Mouse (Mus musculus): ENCODE data around the gene Hdhd5.

Hdhd5 gene

GRCm38 (mm10) chr6:120532594-120532993 is 1.5 kb upstream of the Hdhd5 start:
- no peak for DNase-seq (ENCODE audit: low read depth, low spot score)

- DNase-seq (ENCODE audit: low read depth, low spot score), result no peak
These were observed 2.0 kb downstream of the Hdhd5 start for GRCm38 (mm10) chr6:120529123-120529522.

- DNase-seq (ENCODE audit: low read depth, low spot score), result no peak
These were observed 6.3 kb downstream of the Hdhd5 start for GRCm38 (mm10) chr6:120524796-120525195.

- no peak for DNase-seq (ENCODE audit: low read depth, low spot score)
These were observed 11.5 kb downstream of the Hdhd5 start for GRCm38 (mm10) chr6:120519647-120520046.

GRCm38 (mm10) chr6:120517311-120517710 is 13.8 kb downstream of the Hdhd5 start:
- no peak for DNase-seq (ENCODE audit: low read depth, low spot score)

GRCm38 (mm10) chr6:120516879-120517278 is 14.2 kb downstream of the Hdhd5 start:
- DNase-seq (ENCODE audit: low read depth, low spot score), result no peak

GRCm38 (mm10) chr6:120516422-120516821 is 14.7 kb downstream of the Hdhd5 start:
- DNase-seq (ENCODE audit: low read depth, low spot score), result no peak

GRCm38 (mm10) chr6:120511212-120511611 is 19.9 kb downstream of the Hdhd5 start:
- no peak for DNase-seq (ENCODE audit: low read depth, low spot score)

GRCm38 (mm10) chr6:120510425-120510824 is 20.7 kb downstream of the Hdhd5 start:
- no peak for DNase-seq (ENCODE audit: low read depth, low spot score)

- DNase-seq (ENCODE audit: low read depth, low spot score), result no peak
These were observed 21.1 kb downstream of the Hdhd5 start for GRCm38 (mm10) chr6:120509975-120510374.

GRCm38 (mm10) chr6:120508645-120509044 is 22.5 kb downstream of the Hdhd5 start:
- no peak for DNase-seq (ENCODE audit: low read depth, low spot score)

- no peak for DNase-seq (ENCODE audit: low read depth, low spot score)
These were observed 25.6 kb downstream of the Hdhd5 start for GRCm38 (mm10) chr6:120505531-120505930.

- DNase-seq (ENCODE audit: low read depth, low spot score), result no peak
These were observed 27.1 kb downstream of the Hdhd5 start for GRCm38 (mm10) chr6:120504051-120504450.

GRCm38 (mm10) chr6:120496544-120496943 is 34.6 kb downstream of the Hdhd5 start:
- no peak for DNase-seq (ENCODE audit: low read depth, low spot score)

- DNase-seq (ENCODE audit: low read depth, low spot score), result peak; percentile 68
These were observed 37.5 kb downstream of the Hdhd5 start, which contains the start of gene Tmem121b for GRCm38 (mm10) chr6:120493374-120494181. Gene Tmem121b (minus strand): TSS chr6:120493807.

GRCm38 (mm10) chr6:120492499-120493373 is 38.4 kb downstream of the Hdhd5 start:
- DNase-seq (ENCODE audit: low read depth, low spot score), result no peak

- DNase-seq (ENCODE audit: low read depth, low spot score), result no peak
These were observed 39.1 kb downstream of the Hdhd5 start for GRCm38 (mm10) chr6:120491862-120492498.

GRCm38 (mm10) chr6:120491064-120491463 is 40.1 kb downstream of the Hdhd5 start:
- no peak for DNase-seq (ENCODE audit: low read depth, low spot score)

GRCm38 (mm10) chr6:120489461-120489860 is 41.7 kb downstream of the Hdhd5 start:
- no peak for DNase-seq (ENCODE audit: low read depth, low spot score)

GRCm38 (mm10) chr6:120488647-120489046 is 42.5 kb downstream of the Hdhd5 start:
- no peak for DNase-seq (ENCODE audit: low read depth, low spot score)

GRCm38 (mm10) chr6:120486051-120486510 is 45.0 kb downstream of the Hdhd5 start:
- DNase-seq (ENCODE audit: low read depth, low spot score), result no peak

- DNase-seq (ENCODE audit: low read depth, low spot score), result no peak
These were observed 46.1 kb downstream of the Hdhd5 start for GRCm38 (mm10) chr6:120485038-120485437.

Measured in embryo, embryonic 11.5 days (tissue).